Mouse (Mus musculus) liver, postnatal 0 days (tissue): ENCODE measurements around the gene Abhd6.

ENCODE experiments used
- CTCF ChIP-seq: sonication (generic); IDR thresholded peaks from 2 replicates; pipeline ENCODE4 v1.5.1; 2016; ENCODE audit warnings: antibody characterized with exemption, low read depth
- EP300 ChIP-seq: IDR thresholded peaks from 2 replicates; pipeline ENCODE4 v1.6.1; 2016; ENCODE audit warnings: antibody characterized with exemption, low read depth, mild to moderate bottlenecking

DNA sequence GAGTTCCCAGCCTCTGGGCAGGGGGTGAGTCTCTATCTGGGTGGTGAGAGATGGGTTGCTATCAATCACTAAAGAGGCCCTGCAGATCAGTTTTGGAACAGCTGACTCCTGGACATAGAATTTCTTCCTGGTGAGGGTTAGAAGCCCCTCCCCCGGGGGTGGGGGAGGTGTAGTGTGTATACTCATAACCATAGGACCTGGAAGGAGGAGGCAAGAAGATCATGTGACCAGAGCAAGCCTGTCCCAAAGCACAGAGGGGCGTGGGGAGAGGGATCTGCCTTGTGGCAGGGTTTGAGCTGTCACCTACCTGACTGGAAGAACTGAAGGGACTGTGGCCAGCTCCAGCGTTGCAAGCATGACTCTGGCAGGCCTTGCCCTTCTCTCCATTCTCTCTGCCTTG is 59.4 kb downstream of the Abhd6 start:
- no peak for TF ChIP-seq CTCF
- TF ChIP-seq EP300, result no peak
